Mouse (Mus musculus): ENCODE measurements at regions not wholly inside any gene's neighbourhood (a gene's known extent, or its start where the extent isn't known, plus 50 kb on each side); places are given as distances from the start of the nearest gene placed in this dataset.

GRCm38 (mm10) chr16:97304156-97304735, 52.3 kb upstream of the Bace2 start:
- no peak for DNase-seq (ENCODE audit: low read depth in 2 of 2, low spot score in 2 of 2)
